Mouse (Mus musculus) heart, adult 18-20 months (tissue): ENCODE results near the gene Comp. TPM values are rescaled to one million over a fixed set of nuclear protein-coding genes. Genes with fewer than 3 reads are reported as not detected.

Experiments
- DNase-seq, 2 experiments: peaks; one replicate each; pipeline ENCODE4 v3.0.0; 2021 to 2022; ENCODE audit warnings: mixed read lengths in 1 of 2
- long read RNA-seq, 2 experiments: library from polyadenylated mRNA; stranded (forward); transcript quantifications; one replicate each; pipeline ENCODE4 v2.0.0; 2021
- total RNA-seq, 2 experiments: library from RNA; stranded (reverse); gene quantifications; 2 replicates each; pipeline ENCODE4 v1.2.3; 2021

The Comp gene
- 1 to 10 TPM; 5.1 to 6.6 TPM for total RNA-seq
- long read RNA-seq, experiment 1, partial matches to known transcripts = 6 of 9 reads
- long read RNA-seq, experiment 1, other reads (novel, unspliced or antisense) = 0 of 9 reads
- long read RNA-seq, experiment 2, transcript Comp-201 (19 exons, 2,416 nt) = major isoform, 6 of 6 reads
- long read RNA-seq, experiment 2, partial matches to known transcripts = 0 of 6 reads
- long read RNA-seq, experiment 2, other reads (novel, unspliced or antisense) = 0 of 6 reads

- no peak for DNase-seq
Observed at GRCm38 (mm10) chr8:70373397-70374317, at the start of gene Comp. TSS of gene Comp (plus strand) at chr8:70373558.

- DNase-seq = no peak
Observed at GRCm38 (mm10) chr8:70323716-70324115, 49.6 kb upstream of the Comp start.

- DNase-seq = no peak
Observed at GRCm38 (mm10) chr8:70327512-70327911, 45.8 kb upstream of the Comp start.

GRCm38 (mm10) chr8:70329124-70329834, 44.1 kb upstream of the Comp start, which contains the start of gene Gdf1:
TSS of gene Gdf1 (plus strand) at chr8:70329817.
- DNase-seq = no peak

- DNase-seq = no peak
Observed at GRCm38 (mm10) chr8:70329835-70330740, 43.3 kb upstream of the Comp start.

- no peak for DNase-seq
Observed at GRCm38 (mm10) chr8:70330741-70331364, 42.5 kb upstream of the Comp start.

- no peak for DNase-seq
Observed at GRCm38 (mm10) chr8:70331526-70331925, 41.8 kb upstream of the Comp start.

- DNase-seq = peak; percentile 41 to 60
Observed at GRCm38 (mm10) chr8:70332070-70332877, 41.1 kb upstream of the Comp start.

- DNase-seq = no peak
Observed at GRCm38 (mm10) chr8:70332878-70333202, 40.5 kb upstream of the Comp start.

GRCm38 (mm10) chr8:70338931-70339330, 34.4 kb upstream of the Comp start:
- DNase-seq = no peak

GRCm38 (mm10) chr8:70340659-70341058, 32.7 kb upstream of the Comp start:
- DNase-seq = no peak

GRCm38 (mm10) chr8:70342007-70342406, 31.4 kb upstream of the Comp start:
- DNase-seq = no peak

- no peak for DNase-seq
Observed at GRCm38 (mm10) chr8:70343076-70343475, 30.3 kb upstream of the Comp start.

- peak in 1 of 2 experiments; percentile 55 for DNase-seq
Observed at GRCm38 (mm10) chr8:70343696-70344095, 29.7 kb upstream of the Comp start.

GRCm38 (mm10) chr8:70344279-70344678, 29.1 kb upstream of the Comp start:
- no peak for DNase-seq

GRCm38 (mm10) chr8:70347443-70347842, 25.9 kb upstream of the Comp start:
- DNase-seq = no peak

- DNase-seq = no peak
Observed at GRCm38 (mm10) chr8:70347860-70348420, 25.4 kb upstream of the Comp start.

GRCm38 (mm10) chr8:70351035-70351999, 22.0 kb upstream of the Comp start:
- DNase-seq = no peak

- DNase-seq = no peak
Observed at GRCm38 (mm10) chr8:70352000-70352384, 21.4 kb upstream of the Comp start.
